Mouse (Mus musculus): ENCODE results near the gene Rrp1. TPM values are rescaled to one million over a fixed set of nuclear protein-coding genes. Genes with fewer than 3 reads are reported as not detected.

The Rrp1 gene
- total and polyA plus RNA-seq, 3 experiments, result 51.3 to 94.4 (median 88.8) TPM

DNA sequence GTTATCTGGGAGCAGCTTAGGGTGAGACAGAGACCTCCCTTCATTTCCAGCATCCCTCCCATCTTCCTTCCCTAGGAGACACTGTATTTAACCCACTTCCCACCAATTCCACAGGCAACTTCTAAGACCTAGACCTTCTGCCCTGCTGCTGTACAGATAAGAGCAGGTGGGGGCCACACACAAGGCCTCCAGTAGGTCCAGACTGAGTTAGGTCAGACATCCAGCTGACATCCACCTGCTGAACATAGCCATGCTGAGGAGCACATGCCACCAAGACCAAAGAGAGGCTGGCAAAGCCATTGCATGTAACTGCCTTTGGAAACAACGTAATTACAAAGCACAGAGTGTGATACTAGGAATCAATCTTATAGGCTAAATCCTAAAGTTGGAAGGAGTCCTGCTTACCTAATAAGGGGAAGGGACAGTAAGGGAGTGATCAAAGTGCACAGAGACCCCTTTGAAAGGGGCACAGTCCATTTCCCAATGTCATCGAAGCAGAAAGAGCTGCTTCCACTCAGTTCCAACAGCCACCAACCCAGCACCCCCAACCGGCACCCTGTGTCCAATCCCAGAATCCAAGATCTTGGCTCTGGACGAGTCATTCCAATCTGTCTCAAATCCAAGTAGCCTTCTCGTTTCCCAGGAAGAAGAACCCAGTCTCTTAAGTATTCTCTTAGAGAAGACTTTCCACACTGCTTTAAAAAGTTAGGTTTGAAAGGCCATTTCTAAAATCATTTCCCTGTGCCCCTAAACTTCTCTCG lies 61.9 kb downstream of the Rrp1 start:
- intact Hi-C loops (cut with DNase I), result loop anchor here (2.0 to 5.0 kb wide), 2 partner anchors 36 to 72 kb away; no protein-coding TSS in a partner anchor
- peak in 1 of 2 experiments; percentile 29 for DNase-seq
- Histone ChIP-seq H3K79me2 (replicated peaks; ENCODE audit: control insufficient read depth, insufficient read depth, low read length) (peaks cover 3% of the 10 kb centered on the region; the same call in 1 of the 2 replicates), H3K4me1 (ENCODE audit: control insufficient read depth, insufficient read depth, low read length) (peaks cover 4% of the 10 kb centered on the region), H3K36me3 (ENCODE audit: control insufficient read depth, insufficient read depth, low read length) (no peaks in the 10 kb centered on the region), H3K27me3 (ENCODE audit: control insufficient read depth, insufficient read depth, low read length) (no peaks in the 10 kb centered on the region), H3K9ac (ENCODE audit: low read depth, low read length) (peak overlapping the region; percentile 90), H3K27ac (peak overlapping the region; percentile 84), H3K4me3 (peak overlapping the region; percentile 92)
- TF ChIP-seq EP300 (IDR thresholded peaks at IDR 0.05; ENCODE audit: insufficient read depth, low read depth, low read length) (no peak), CTCF (IDR thresholded peaks at IDR 0.05) (no peak), POLR2A (IDR thresholded peaks at IDR 0.05; ENCODE audit: insufficient read depth, low read depth, low read length) (no peak)
- 21% methylated on average over 6 of the region's 6 CpGs for WGBS

Small RNA genes lying within 50 kb of the gene (microRNA-seq; reads per million reads assigned to microRNA genes)
- gene Mir6410 (0 reads per million in 2 experiments), gene Mir6907 (0 reads per million in 2 experiments), gene Mir6908 (0 reads per million in 2 experiments)

Other genes with a start within 250 kb of the Rrp1 start
- 100 to 1,000 TPM; 552 to 639 TPM for gene D10Jhu81e, start 243.3 kb downstream of the Rrp1 start, total RNA-seq (2021)
- 393 and 410 TPM in 2 replicates for gene D10Jhu81e, start 243.3 kb downstream of the Rrp1 start, polyA plus RNA-seq (2012; rRNA removed)
- gene Pwp2, start 227.9 kb downstream of the Rrp1 start, total RNA-seq (2021), result 10 to 100 TPM; 10.0 to 10.8 TPM
- 7.8 and 10.5 TPM in 2 replicates for gene Pwp2, start 227.9 kb downstream of the Rrp1 start, polyA plus RNA-seq (2012; rRNA removed)
- gene Trappc10, start 168.4 kb downstream of the Rrp1 start, total RNA-seq (2021), result 10 to 100 TPM; 43.8 to 52.9 TPM
- 37.4 and 51.5 TPM in 2 replicates for gene Trappc10, start 168.4 kb downstream of the Rrp1 start, polyA plus RNA-seq (2012; rRNA removed)
- gene Agpat3, start 60.6 kb downstream of the Rrp1 start, total RNA-seq (2021), result 100 to 1,000 TPM; 209 to 232 TPM
- 286 and 366 TPM in 2 replicates for gene Agpat3, start 60.6 kb downstream of the Rrp1 start, polyA plus RNA-seq (2012; rRNA removed)
- 10 to 100 TPM; 23.0 to 25.1 TPM for gene Cstb, start 12.6 kb upstream of the Rrp1 start, total RNA-seq (2021)
- 21.4 and 25.2 TPM in 2 replicates for gene Cstb, start 12.6 kb upstream of the Rrp1 start, polyA plus RNA-seq (2012; rRNA removed)
- gene Pdxk, start 51.9 kb upstream of the Rrp1 start, total RNA-seq (2021), result 10 to 100 TPM; 12.1 to 12.4 TPM
- gene Pdxk, start 51.9 kb upstream of the Rrp1 start, polyA plus RNA-seq (2012; rRNA removed), result 10.1 and 14.2 TPM in 2 replicates
- not detected for gene Olfr1358, start 104.4 kb upstream of the Rrp1 start, total RNA-seq (2021)
- gene Olfr1358, start 104.4 kb upstream of the Rrp1 start, polyA plus RNA-seq (2012; rRNA removed), result not detected in 2 replicates
- 10 to 100 TPM; 35.4 to 48.4 TPM for gene Ilvbl, start 161.3 kb upstream of the Rrp1 start, total RNA-seq (2021)
- gene Ilvbl, start 161.3 kb upstream of the Rrp1 start, polyA plus RNA-seq (2012; rRNA removed), result 39.9 and 49.3 TPM in 2 replicates
- 10 to 100 TPM; 12.3 TPM for gene Syde1, start 178.9 kb upstream of the Rrp1 start, total RNA-seq (2021)
- 17.4 and 20.9 TPM in 2 replicates for gene Syde1, start 178.9 kb upstream of the Rrp1 start, polyA plus RNA-seq (2012; rRNA removed)
- gene Olfr1357, start 205.0 kb upstream of the Rrp1 start, total RNA-seq (2021), result not detected
- gene Olfr1357, start 205.0 kb upstream of the Rrp1 start, polyA plus RNA-seq (2012; rRNA removed), result not detected in 2 replicates

Measured in heart, adult 2 months (tissue).